Mouse (Mus musculus) heart, postnatal 25 days (tissue): Measurements from ENCODE around the gene Xab2. TPM values are rescaled to one million over a fixed set of nuclear protein-coding genes. Genes with fewer than 3 reads are reported as not detected.

Experiments
- DNase-seq: peaks from one replicate; pipeline ENCODE4 v3.0.0; 2022; ENCODE audit warnings: low spot score
- intact Hi-C: fragments of 180-260 bp; cut with DNase I; formaldehyde crosslinking; loops from one replicate; pipeline ENCODE4 v1.15.1; 2025
- total RNA-seq, 2 experiments: library from RNA; stranded (reverse); gene quantifications; 2 replicates each; pipeline ENCODE4 v1.2.3; 2021

Gene Xab2
- total RNA-seq, 2 experiments from 2014 or later, result 14.5 to 14.9 TPM

- intact Hi-C loops, result no loop called here
- DNase-seq, result no peak
Measured at GRCm38 (mm10) chr8:3569784-3570183, 51.3 kb downstream of the Xab2 start.

- DNase-seq, result no peak
- intact Hi-C loops, result no loop called here
Measured at GRCm38 (mm10) chr8:3568378-3568777, 52.7 kb downstream of the Xab2 start.

GRCm38 (mm10) chr8:3567641-3568371, 53.3 kb downstream of the Xab2 start, which contains the start of gene C330021F23Rik:
C330021F23Rik (plus strand) TSS chr8:3567990.
- intact Hi-C loops, result no loop called here
- no peak for DNase-seq

Other genes starting within 250 kb of the Xab2 start
- gene Arhgef18, start 228.3 kb downstream of the Xab2 start, total RNA-seq, result 10 to 100 TPM; 20.0 to 20.3 TPM
- 1 to 10 TPM; 3.2 to 3.4 TPM for gene Pex11g, start 153.6 kb downstream of the Xab2 start, total RNA-seq
- not detected for gene Tex45, start 150.5 kb downstream of the Xab2 start, total RNA-seq
- 10 to 100 TPM; 27.2 to 28.6 TPM for gene Zfp358, start 128.2 kb downstream of the Xab2 start, total RNA-seq
- 10 to 100 TPM; 18.5 to 22.0 TPM for gene Mcoln1, start 120.9 kb downstream of the Xab2 start, total RNA-seq
- gene Pnpla6, start 105.9 kb downstream of the Xab2 start, total RNA-seq, result 10 to 100 TPM; 10.6 to 11.9 TPM
- under 1 TPM in 1 of 2 experiments, not detected in 1; 0.25 TPM for gene C330021F23Rik, start 53.3 kb downstream of the Xab2 start, total RNA-seq
- gene Camsap3, start 34.0 kb downstream of the Xab2 start, total RNA-seq, result under 1 TPM; 0.47 to 0.67 TPM
- gene Pet100, start 232 bp upstream of the Xab2 start, total RNA-seq, result 10 to 100 TPM; 70.6 to 80.3 TPM
- not detected for gene Pcp2, start 4.2 kb upstream of the Xab2 start, total RNA-seq
- gene Stxbp2, start 9.6 kb upstream of the Xab2 start, total RNA-seq, result 1 to 10 TPM; 4.5 to 4.8 TPM
- 1 to 10 TPM in 1 of 2 experiments, under 1 TPM in 1; 0.70 to 3.7 TPM for gene Retn, start 34.5 kb upstream of the Xab2 start, total RNA-seq
- gene Mcemp1, start 44.4 kb upstream of the Xab2 start, total RNA-seq, result under 1 TPM; 0.22 to 0.34 TPM
- 1 to 10 TPM in 1 of 2 experiments, not detected in 1; 2.2 TPM for gene Fcor, start 51.0 kb upstream of the Xab2 start, total RNA-seq
- 10 to 100 TPM; 19.1 to 19.3 TPM for gene Trappc5, start 55.0 kb upstream of the Xab2 start, total RNA-seq
- under 1 TPM; 0.29 to 0.59 TPM for gene Fcer2a, start 72.9 kb upstream of the Xab2 start, total RNA-seq
- under 1 TPM; 0.65 to 0.67 TPM for gene Clec4g, start 99.3 kb upstream of the Xab2 start, total RNA-seq
- gene Cd209a, start 127.7 kb upstream of the Xab2 start, total RNA-seq, result under 1 TPM; 0.22 to 0.42 TPM
- not detected for gene Cd209e, start 233.0 kb upstream of the Xab2 start, total RNA-seq